Mouse (Mus musculus): ENCODE data around the gene Ncaph2.
A peak's percentile ranks its signal among the peaks of the same experiment; 100 is the strongest.

The Ncaph2 gene

DNA sequence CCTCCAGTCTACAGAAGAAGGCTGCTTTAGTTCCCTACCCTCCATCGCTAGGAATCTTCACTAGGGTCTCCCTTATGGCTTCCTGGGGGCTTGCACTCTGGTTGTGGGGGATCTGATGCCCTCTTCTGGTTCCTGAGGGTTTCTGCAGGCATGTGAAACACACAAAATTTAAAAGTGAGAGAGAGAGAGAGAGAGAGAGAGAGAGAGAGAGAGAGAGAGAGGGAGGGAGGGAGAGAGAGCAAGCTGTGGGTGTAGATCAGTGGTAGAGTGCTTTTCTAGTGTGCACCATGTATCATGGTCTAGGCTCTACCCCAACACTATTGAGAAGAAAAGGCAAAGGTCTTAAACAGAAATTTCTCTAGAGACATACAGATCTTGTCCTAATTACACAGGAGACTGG lies 13.8 kb upstream of the Ncaph2 start:
- no peak for DNase-seq (ENCODE audit: extremely low read depth, low read depth, low spot score)

DNA sequence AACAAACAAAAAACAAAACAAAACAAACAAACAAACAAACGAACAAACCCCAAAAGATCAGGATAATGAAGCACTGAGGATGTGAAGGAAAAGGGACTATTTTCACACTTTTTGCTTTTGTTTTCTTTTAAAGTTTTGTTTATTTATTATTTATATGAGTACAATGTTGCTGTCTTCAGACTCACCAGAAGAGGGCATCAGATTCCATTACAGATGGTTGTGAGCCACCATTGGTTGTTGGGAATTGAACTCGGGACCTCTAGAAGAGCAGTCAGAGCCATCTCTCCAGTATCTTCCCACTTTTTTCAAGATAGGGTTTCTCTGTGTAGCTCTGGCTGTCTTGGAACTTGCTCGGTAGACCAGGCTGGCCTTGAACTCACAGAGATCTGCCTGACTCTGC lies 12.2 kb upstream of the Ncaph2 start:
- no peak for DNase-seq (ENCODE audit: extremely low read depth, low read depth, low spot score)

GRCm38 (mm10) chr15:89350447-89350846 lies 5.1 kb upstream of the Ncaph2 start:
- DNase-seq (ENCODE audit: extremely low read depth, low read depth, low spot score), result no peak

DNA sequence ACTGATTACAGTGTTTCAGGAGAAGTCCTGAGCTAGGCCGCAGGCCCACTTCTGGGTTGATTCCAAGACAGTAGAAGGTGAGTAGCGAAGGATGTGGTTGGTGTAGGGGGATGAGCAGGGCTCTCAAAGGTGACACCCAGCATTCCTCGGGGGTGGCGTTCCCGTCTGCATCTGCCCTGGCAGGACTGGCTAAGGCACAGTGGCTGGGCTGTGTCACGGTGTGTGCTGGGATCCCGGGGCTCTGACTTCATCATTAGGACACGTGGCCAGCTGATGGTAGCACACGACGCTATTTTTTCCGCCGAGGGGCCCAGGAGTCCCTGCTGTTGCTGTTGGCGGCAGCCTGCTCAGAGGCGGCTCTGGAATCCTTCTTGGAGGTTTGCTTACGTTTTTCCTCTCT lies 4.2 kb upstream of the Ncaph2 start:
- no peak for DNase-seq (ENCODE audit: extremely low read depth, low read depth, low spot score)

- no peak for DNase-seq (ENCODE audit: extremely low read depth, low read depth, low spot score)
These were observed 3.5 kb upstream of the Ncaph2 start for GRCm38 (mm10) chr15:89352054-89352453.

DNA sequence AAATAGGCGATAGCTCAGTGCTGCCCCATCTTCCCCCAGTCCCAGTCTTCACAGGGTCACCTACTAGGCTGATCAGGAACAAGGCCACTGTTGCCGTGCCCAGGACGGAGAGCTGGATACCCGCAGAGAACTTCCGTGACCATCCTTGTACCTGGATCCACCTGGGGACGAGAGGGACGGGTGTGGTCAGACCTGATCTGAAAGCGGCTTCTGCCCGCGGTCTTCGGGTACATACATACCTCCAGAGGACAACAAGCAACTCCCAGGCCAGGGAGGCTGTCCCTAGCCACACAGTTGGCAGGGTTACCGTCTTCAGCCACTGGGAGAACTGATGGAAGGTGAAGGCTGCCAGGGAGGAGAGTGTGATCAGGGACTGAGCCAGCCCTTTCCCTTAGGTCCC lies 2.7 kb upstream of the Ncaph2 start:
- no peak for DNase-seq (ENCODE audit: extremely low read depth, low read depth, low spot score)

GRCm38 (mm10) chr15:89353837-89354236 lies 1.7 kb upstream of the Ncaph2 start:
- no peak for DNase-seq (ENCODE audit: extremely low read depth, low read depth, low spot score)

DNA sequence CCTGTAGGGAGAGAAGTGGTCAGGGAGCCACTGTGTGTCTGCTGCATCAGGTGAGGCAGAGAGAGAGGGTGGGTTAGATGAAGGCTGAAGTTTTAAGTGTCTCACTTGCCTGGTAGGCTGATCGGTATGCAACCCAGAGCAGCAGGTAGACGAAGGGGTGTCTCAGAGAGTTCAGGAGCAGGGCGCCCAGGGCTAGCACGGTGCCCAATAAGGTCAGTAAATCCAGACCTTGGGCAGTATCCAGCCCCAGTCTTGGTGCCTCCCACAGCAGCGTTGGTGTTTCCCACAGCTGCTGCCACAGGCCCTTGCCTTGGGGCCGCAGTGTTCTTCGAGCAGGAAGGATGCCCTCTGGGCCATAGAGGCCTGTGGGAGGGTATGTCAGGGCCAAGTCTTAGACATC lies 1.1 kb upstream of the Ncaph2 start:
- DNase-seq (ENCODE audit: extremely low read depth, low read depth, low spot score), result no peak

DNA sequence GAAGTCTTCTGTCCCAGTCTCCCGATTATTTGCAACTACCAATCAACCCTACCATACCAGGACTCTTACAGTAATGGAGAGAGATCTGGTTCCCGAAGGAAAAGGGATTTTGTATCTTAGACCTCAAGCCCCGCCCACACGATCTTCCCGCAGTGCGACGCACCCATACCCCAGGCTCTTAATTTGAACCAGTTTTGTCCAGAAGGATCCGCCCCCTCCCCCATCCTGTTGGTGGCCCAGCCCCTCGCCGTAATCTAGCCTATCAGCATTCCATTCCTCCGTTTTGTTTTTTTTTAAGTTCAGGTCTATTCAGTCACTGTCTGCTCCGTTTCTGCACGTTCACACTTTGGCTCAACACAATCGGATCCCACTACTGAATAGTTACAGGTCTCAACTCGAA lies 853 bp downstream of the Ncaph2 start:
- DNase-seq (ENCODE audit: extremely low read depth, low read depth, low spot score), result no peak

- no peak for DNase-seq (ENCODE audit: extremely low read depth, low read depth, low spot score)
These were observed 3.3 kb downstream of the Ncaph2 start for GRCm38 (mm10) chr15:89358784-89359183.

DNA sequence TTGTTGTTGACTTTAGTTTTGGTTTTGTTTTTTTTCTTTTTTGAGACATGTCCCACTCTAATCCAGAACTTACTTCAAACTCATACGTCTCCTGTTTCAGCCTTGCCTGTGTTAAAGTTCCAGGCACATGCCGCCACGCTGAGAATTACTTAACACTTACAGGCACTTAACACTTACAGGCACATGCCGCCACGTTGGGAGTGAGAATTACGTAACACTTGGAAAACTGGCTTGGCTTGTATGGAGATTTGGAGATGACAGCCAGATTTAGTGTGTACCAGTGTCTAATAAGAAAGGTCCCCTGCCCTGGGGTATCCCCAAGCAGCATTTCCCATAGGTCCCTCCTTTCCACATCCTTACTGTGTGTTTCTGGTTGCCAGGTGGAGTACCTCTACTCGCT lies 7.5 kb downstream of the Ncaph2 start:
- DNase-seq (ENCODE audit: extremely low read depth, low read depth, low spot score), result peak; percentile 95

DNA sequence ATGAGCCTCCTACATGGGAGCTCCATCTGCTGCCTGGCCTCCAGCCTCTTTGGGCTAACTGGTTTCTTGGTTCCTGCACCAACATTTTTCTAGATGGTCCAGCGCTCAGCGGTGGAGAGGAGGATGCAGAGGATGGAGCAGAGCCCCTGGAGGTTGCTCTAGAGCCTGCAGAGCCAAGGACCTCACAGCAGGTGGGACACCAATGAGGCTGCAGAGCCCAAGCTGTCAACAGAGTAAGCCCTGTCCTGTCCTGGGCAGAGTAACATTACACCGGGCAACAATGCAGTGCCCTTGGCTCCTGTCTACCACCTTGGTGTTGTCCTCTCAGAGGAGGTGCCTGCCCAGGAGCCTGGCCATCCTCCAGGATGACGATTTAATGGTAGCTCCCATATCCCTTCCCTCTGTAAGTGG lies 9.6 kb downstream of the Ncaph2 start:
- no peak for DNase-seq (ENCODE audit: extremely low read depth, low read depth, low spot score)

DNA sequence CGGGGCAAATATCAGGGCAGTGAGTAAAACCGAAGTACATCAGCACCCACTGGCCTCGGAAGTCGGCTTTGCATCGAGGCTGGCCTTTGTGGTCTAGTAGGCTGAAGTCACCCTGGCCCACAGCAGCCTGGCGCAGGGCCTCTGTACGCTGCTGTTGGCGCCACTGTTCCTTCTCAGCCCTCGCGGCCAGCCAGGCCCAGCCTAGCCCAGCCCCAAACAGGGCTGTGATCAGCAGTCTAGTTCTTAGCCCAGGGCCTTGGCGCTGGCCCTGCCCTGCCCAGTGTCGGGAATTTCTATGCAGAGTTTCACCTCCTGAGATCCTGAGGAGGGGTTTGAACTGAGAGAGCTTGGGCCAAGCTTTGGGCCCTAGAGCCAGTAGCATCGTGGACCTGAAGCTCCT lies 16.5 kb downstream of the Ncaph2 start:
- no peak for DNase-seq (ENCODE audit: extremely low read depth, low read depth, low spot score)

DNA sequence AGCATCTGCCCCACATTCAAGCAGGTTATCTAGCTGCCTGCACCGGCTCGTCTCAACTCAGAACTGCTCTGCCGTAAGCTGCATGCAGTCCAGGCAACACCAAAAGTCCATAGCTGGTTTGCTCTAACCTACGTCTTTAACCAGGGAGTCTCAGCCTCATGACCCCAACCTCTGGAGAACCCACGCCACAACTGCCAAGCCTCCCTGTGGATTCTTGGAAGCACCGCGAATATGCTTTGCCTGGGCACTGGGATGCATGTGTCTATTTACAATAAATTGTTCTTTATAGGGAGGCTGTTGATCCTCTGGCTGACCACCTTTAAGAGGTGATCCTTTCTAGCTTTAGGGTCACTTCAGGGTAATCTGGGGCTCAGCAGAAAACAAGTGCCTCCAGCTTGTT lies 17.0 kb downstream of the Ncaph2 start:
- DNase-seq (ENCODE audit: extremely low read depth, low read depth, low spot score), result no peak

DNA sequence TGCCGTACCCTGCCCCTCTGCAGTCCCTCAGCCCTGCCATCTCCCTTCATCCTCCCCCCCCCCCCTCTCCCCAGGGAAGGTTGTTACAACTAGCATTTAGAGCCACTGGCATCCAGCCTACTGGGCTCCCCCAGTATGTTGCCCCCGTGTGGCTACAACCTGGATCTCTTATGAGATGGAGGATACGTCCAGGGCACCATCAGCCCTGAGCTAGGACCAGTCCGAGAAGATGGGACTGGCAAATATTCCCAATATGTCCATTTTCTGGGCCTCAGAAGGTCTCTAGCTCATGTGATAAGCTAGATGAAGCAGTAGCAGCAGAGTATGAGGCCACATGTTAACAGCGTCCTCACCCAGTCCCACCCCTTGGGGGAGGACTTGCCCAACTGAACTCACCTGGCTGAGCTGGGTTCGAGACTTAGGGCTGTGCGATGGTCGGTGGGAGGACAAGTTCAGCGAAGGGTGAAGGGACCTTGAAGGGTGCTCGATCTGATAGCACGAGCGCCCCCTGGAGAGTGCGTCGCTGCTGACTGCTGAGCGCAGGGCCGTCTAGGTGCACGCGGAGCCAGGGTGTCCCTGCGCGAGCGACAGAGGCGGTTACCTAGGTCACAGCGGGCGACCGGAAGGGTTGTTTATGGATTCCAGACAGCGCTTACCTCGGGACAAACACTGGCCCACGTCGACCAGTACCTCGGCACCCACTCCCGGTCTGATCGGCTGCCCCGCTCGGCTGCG lies 17.7 kb downstream of the Ncaph2 start:
- DNase-seq (ENCODE audit: extremely low read depth, low read depth, low spot score), result no peak

DNA sequence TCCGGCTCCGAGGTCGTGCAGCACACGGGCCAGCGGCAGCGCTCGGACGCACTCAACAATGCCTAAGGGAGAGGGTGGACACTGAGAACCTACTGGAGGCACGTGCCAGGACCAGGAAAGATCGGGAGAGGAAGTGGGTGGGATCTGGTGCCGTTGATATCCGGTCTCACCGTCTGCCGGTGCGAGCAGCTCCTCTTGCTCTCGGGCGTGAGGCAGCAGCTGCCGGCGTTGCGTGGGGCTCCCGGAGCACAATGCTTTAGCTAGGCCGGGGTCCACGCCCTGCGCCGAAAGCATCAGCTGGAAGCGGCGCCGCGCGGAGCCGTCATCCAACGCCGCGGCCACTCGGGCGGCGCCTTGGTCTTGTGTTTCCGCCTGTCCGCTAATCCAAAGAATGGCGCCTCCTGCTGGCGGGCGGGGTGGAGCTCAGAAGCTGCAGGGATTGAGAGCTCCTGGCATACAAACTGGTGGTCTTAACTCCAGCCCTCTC lies 18.3 kb downstream of the Ncaph2 start, which contains the start of gene Sco2:
Sco2 (minus strand) TSS at position 85 of the 487 bp plus-strand sequence.
- no peak for DNase-seq (ENCODE audit: extremely low read depth, low read depth, low spot score)

GRCm38 (mm10) chr15:89374340-89374739 lies 18.8 kb downstream of the Ncaph2 start:
- no peak for DNase-seq (ENCODE audit: extremely low read depth, low read depth, low spot score)

DNA sequence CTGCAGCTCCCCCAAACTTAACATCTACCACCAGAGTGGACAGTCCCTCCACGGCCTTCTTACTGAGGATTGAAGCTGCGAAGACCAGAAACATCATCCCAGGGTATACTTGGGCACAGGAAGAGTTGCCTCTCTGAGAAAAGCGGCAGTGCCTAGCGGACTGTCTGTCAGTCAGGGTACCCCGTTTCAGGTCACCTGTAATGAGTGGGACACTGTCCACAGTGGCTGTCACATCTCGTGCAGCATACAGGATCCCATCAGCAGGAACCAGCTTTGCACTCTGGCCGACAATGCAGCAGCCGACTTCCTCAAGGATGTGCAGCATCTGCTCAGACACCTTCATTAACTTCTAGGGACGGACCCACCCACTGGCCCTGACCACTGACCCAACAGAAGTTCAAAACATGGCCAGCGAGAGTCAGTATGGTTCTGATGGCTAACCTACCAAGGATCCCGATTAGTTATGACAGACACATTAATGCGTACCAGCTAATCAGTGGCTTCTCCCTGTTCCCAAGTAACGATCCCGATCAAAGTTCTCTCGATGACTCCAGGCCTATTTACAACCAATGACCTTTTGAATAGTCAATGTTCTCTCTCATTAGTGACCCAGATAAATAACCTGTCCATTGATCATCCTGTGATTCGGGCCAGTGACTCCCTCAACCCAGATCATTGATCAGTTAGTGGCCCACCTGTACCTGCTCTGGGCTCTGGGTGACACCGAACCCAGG lies 19.4 kb downstream of the Ncaph2 start:
- no peak for DNase-seq (ENCODE audit: extremely low read depth, low read depth, low spot score)

DNA sequence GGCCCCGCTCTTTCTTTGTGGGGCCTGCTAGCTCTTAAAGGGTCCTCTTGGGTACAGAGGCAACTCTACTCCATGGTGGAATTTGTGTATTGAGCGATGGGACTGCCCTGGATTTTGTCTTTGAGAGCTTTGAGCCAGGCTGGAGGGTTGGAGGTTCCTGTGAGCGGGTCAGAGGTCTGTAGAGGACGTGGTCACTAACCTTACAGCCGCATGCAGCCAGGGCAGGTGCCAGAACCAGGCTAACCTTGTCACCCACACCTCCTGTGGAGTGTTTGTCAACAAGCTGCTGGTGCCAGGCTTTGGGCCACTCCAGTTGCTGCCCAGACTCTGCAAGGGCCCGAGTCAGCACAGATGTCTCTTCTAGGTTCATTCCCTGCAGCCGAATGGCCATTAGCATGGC lies 20.5 kb downstream of the Ncaph2 start:
- DNase-seq (ENCODE audit: extremely low read depth, low read depth, low spot score), result no peak

DNA sequence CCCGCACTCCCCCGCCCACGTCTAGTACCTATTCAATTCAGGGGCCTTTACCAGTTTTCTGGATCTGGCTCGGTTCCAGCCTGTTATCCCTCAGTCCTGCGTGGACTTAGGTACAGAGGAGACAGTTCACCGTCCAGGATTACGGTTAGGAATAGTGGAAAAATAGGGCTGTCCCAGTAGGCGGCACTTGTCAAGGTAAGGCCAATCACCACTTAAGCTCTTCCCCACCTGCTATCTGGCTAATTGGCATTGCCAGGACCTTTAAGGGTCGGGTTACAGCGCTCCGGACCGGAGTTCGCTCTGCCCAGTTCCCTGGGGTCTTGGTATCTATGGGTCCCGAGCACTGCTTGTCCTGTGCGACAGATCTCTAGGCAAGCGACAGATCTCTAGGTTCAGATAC lies 21.4 kb downstream of the Ncaph2 start, which contains the start of gene Tymp:
Tymp (minus strand) TSS at position 83 of the 400 bp plus-strand sequence.
- no peak for DNase-seq (ENCODE audit: extremely low read depth, low read depth, low spot score)

DNA sequence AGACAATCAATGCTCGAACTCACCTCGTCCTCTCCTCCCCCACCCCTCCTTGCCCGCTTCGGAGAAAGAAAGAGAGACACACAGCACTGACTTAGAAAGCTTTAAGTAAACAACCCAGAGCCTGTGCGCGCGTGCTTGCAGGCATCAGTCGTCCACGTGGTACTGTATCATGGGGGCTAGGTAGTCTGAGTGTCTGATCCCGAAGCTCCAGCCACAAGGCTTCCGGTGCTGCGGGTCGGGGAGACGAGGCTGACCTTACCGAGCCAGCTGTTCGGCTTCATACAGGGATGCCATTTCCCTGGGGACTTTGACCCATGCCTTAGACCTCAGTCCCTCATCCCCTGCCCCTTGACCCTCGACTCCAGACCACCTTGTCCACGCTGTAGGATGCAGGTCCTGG lies 21.8 kb downstream of the Ncaph2 start:
- DNase-seq (ENCODE audit: extremely low read depth, low read depth, low spot score), result no peak
